Mouse (Mus musculus) lung, postnatal 14 days (tissue): ENCODE measurements around the gene Tarbp2.

Experiments
- DNase-seq: peaks from one replicate; pipeline ENCODE4 v3.0.0; 2021

Tarbp2 gene

DNA sequence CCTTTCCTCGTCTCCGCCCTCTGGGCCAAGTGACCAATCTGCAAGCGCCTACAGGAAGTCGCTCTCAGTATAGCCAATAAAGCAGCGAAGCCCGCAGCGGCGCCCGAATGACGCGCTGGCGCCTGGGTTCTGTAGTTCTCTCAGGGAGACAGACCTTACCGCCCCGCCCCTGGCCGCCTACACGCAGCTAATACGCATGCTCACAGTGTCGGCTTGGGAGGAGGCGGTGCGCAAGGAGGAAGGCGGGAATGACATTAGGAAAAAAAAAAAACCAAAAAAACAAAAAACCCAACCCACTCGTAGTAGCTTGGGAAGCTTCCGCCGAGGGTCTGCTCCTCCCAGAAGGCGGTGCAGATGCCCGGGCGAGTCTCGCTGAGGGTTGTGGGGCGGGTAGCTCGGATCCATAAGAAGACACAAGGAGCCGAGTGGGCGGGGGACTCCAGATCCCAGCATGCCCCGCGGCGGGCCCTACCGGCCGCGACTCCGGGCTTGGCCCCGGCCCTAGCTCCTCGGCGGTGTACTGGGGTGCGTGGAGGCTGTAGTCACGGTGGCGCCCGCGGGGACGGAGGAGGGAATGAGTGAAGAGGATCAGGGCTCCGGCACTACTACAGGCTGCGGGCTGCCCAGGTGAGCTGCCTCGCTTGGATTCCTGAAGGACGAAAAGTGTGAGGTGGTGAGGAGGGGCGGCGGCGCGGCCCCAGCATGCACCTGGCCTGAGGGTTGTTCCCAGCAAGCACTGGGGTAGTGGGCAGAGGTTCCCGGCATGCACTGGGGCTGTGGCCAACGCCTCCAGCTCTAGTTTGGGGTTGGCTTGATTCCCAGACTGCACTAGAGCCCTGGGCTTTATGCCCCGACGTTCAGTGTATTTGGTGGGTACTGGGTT lies at the start of gene Tarbp2:
Gene Tarbp2, plus strand, starts transcription at position 217 of the 883 bp plus-strand sequence.
- DNase-seq = peak; percentile 99

DNA sequence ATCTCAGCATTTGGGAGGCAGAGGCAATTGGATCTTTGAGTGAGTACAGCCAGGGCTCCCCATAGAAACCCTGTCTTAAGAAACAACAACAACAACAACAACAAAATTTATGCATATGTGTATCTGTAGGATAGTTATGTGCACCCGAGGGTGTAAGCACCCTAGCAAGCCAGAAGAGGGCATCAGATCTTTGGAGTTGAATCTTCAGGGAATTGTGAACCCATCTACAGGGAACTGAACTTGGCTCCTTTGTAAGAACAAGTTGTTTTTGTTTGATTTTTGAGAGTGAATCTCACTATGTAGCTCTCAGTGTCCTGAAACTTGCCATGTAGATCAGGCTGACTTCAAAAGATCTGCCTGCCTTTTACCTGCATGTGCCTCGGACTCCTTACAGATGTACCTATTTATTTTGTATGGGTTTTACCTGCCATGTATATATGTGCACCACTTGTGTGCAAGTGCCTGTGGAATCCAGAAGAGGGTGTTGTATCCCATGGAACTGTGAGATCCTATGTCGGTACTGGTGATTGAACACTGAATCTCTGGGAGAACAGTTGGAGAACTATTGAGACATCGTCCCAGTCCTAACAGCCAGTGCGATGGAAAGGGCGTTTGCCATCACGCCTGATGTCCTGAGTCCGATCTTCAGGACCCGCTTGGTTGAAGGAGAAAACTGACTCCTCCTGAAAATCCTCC lies 49.2 kb upstream of the Tarbp2 start:
- no peak for DNase-seq

DNA sequence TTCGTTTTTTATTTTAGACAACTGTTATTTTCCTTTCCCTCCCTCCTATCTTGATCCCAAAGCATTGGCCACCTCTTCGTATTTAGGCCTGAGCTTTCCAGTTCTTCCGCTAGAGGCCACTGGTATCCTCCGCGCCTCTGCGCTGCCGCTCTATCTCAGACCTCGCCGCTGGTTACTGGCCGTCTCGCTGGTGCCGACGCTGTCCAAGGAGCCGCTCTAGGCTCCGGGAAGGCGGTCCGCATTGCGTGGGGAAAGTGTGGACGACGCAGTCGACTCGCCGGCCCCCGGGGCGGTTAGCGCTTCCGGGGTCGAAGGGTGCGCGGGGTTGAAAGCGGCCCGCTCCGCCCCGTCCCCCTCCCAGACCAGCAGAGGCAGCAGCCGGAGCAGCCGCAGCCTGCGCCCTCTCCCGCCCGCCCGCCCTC lies 47.8 kb upstream of the Tarbp2 start, which contains the start of gene Pcbp2:
Gene Pcbp2, plus strand, starts transcription at position 357 of the 422 bp plus-strand sequence.
- DNase-seq = peak; percentile 94

GRCm38 (mm10) chr15:102470605-102471294 lies 47.2 kb upstream of the Tarbp2 start:
- DNase-seq = peak; percentile 83

DNA sequence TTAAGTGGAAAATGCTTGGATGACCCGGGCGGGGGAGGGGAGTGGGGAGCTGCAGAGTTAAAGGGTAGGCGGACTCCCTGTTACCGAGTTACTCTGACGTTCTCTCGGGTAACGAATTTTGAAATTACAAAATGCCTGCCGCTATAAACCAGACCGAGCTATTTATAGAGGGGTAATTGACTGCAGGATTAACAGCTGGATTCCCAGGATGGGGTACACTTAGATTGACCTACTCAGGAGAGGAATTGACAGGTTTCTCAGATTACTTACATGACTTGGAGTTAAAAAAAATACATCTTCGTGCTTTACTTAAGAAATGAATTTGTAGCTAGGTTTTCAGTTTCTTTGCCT lies 46.7 kb upstream of the Tarbp2 start:
- no peak for DNase-seq

DNA sequence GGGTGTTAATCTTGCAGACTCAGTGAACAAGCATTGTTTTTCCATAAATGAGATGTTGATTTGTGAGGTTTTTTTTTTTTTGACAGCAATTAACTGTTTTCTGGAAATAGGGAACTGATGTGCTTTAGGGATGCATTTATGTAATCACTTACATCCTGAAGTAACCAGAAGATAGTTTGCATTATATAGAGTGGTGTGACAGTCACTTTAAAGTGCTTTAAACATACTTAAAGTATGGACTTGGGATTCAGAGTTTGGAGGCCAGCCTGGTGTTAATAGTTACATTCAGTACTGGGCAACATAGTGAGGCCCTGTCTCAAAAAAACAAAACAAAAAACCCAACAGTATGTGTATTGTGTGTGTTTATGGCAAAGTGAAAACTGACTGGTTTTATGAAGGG lies 46.3 kb upstream of the Tarbp2 start:
- DNase-seq = no peak

- DNase-seq = no peak
Observed at GRCm38 (mm10) chr15:102473246-102473645, 44.7 kb upstream of the Tarbp2 start.

DNA sequence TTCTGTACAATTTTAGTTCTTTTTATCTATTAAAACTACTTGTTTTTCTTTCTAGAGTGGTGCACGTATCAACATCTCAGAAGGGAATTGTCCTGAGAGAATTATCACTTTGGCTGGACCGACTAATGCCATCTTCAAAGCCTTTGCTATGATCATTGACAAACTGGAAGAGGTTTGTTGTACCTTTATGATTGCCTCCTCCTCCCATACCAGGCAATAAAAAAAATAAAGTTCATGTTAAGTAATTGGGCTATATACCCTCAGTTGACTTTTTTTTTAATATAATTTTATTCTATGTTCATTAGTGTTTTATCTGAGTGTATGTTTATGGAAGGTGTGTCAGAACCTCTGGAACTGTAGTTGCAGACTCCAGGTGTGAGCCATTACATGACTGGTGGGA lies 43.5 kb upstream of the Tarbp2 start:
- no peak for DNase-seq

GRCm38 (mm10) chr15:102483136-102483535 lies 34.9 kb upstream of the Tarbp2 start:
- DNase-seq = no peak

DNA sequence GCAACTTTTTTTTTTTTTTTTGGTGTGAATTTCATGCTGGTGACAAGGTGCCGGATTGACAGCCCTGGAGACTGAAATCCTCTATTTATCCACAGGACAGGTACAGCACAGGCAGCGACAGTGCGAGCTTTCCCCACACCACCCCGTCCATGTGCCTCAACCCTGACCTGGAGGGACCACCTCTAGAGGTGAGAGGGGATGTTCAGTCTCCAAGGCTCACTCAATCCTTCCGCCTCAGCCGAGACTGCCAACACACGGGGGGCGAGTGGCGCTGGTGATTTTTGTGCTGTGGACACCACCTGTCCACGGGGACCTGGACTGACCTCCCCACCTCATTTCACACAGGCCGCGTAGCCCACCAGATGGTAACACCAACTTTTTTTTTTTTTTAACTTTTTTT lies 32.1 kb upstream of the Tarbp2 start:
- no peak for DNase-seq

DNA sequence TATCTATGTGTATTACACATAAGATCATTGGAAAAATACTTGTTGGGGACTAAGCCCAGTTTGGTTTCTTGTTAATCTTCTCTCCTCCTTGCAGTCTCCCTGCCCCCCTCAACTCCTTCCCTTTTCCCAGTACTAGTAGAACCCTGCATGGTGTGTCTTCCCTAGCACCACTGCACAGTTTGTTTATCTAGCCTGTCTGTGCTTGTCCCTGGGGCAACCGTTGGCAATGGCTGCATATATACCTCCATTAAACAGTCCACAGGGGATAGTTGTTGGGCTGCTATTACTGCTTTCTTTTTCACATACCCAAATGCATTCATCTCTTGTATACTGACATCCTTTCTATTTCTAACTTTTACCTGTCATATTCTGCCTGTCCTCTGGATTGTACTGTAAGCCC lies 30.3 kb upstream of the Tarbp2 start:
- DNase-seq = no peak

DNA sequence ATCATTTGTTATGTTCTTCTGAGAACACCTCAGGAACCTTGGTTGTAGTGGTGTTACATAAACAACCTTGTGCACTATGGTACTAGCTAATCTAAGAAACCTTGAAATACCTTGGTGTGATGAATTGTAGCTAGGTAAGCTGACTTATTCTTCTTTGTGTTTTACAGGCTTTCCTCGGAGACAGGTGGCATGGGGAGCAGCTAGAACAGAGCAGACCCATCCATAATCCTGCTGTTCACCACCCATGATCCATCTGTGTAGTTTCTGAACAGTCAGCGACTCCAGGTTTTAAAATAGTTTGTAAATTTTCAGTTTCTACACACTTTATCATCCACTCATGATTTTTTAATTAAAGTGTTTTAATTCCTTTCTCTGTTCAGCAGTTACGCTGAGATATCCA lies 19.7 kb upstream of the Tarbp2 start:
- no peak for DNase-seq

- DNase-seq = no peak
Observed at GRCm38 (mm10) chr15:102499370-102499769, 18.6 kb upstream of the Tarbp2 start.

GRCm38 (mm10) chr15:102499851-102500250 lies 18.1 kb upstream of the Tarbp2 start:
- no peak for DNase-seq

DNA sequence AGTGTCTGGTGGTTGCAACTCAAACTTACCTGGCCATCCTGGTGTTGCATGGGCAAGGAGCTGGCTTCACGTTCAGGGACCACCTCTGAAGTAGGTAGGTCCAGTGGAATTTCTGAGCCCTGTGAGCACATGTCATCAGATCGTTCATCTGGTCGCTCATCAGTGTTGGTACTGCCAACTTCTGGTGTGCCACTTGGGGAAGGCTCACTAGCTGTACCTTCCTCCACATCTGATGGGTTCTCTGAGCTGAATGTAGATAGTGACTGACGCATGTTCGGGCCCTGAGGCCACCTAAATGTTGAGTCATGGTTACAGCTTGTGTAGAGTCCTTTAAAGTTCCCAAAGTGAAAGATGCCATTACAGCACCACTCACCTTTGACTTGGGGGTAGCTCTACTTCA lies 17.5 kb upstream of the Tarbp2 start:
- no peak for DNase-seq

DNA sequence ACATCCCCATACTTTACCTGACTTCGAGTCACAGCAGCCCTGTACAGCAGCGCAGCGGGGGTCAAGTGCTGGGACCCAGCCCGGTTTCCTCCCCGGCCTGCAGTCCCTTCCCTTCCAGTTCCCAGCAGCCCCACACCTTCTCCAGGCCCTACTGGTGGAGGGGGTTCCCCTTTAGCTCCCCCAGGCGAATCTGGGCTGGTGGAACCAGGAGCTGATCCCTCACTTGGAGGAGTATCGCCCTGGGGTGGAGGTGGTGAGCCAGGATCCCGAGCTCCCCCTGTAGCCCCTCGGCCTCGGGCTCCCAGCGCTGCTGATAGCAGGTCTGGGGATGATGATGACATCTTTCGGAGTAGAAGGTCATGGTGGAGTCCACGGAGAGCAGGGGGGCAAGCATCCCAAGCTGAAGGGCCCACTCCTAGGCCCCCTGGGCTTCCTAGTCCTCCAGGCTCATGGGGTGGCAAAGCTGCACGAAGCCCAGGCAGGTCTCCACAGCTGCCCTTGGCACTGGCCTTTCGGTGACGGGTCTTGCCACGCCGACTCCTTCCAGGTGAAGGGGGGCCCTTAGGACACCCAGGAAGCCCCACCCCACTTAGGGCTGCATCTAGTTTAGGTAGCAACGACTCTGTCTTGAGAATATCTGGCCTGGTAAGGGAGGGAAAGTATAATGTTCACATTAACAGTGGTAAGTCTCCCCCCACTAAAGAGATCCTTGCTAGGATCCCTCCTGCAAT lies 16.7 kb upstream of the Tarbp2 start:
- no peak for DNase-seq

GRCm38 (mm10) chr15:102502254-102502840 lies 15.6 kb upstream of the Tarbp2 start:
- DNase-seq = no peak

DNA sequence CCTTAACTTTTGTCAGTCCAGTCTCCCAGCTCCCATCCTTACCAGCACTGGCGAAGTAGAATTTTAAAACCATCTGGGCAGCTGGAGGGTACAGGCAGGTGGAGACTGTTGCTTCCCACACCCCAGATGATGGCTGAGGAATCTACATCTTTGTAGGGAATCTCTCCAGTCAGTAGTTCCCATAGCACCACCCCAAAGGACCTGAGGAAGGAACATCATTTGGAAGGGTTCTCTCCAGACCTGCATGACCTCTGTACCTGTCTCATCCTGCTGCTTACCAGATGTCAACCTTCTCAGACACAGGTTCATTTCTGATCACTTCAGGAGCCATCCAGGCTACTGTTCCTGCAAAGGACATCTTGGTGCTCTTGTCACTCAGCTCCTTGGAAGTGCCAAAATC lies 14.5 kb upstream of the Tarbp2 start, which contains the start of gene Gm10337:
Gene Gm10337, plus strand, starts transcription at position 276 of the 400 bp plus-strand sequence.
- no peak for DNase-seq

GRCm38 (mm10) chr15:102503924-102504782 lies 13.8 kb upstream of the Tarbp2 start:
- no peak for DNase-seq

GRCm38 (mm10) chr15:102505073-102505769 lies 12.8 kb upstream of the Tarbp2 start:
- DNase-seq = no peak
